Mouse (Mus musculus) heart, postnatal 0 days (tissue): ENCODE results near the gene Dusp16. TPM values are rescaled to one million over a fixed set of nuclear protein-coding genes. Genes with fewer than 3 reads are reported as not detected.

Experiments
- ATAC-seq: fragments of 200-750 bp; cut with Nextera tagmentation; 2 replicates; pipeline ENCODE4 v1.8.0; 2017; ENCODE audit warnings: low read depth, moderate number of reproducible peaks, moderate library complexity; ENCODE audit not compliant: insufficient read depth
- DNase-seq: peaks from one replicate; pipeline ENCODE4 v3.0.0-alpha.2; 2016; ENCODE audit warnings: low spot score
- H3K27ac ChIP-seq: fragments of 300-500 bp; sonication (generic); 2 replicates; pipeline ENCODE4 v1.5.1; 2014; ENCODE audit warnings: low read depth, mild to moderate bottlenecking
- H3K27me3 ChIP-seq: fragments of 300-500 bp; sonication (generic); 2 replicates; pipeline ENCODE4 v1.6.1; 2014; ENCODE audit warnings: low read length, mixed read lengths; ENCODE audit not compliant: control insufficient read depth, insufficient read depth
- H3K36me3 ChIP-seq: fragments of 300-500 bp; sonication (generic); replicated peaks from 2 replicates; pipeline ENCODE4 v1.6.1; 2014; ENCODE audit warnings: low read length, mixed read lengths; ENCODE audit not compliant: control insufficient read depth, insufficient read depth
- H3K4me1 ChIP-seq: fragments of 300-500 bp; sonication (generic); 2 replicates; pipeline ENCODE4 v1.6.1; 2014; ENCODE audit warnings: antibody characterized with exemption; ENCODE audit not compliant: control insufficient read depth, insufficient read depth
- H3K4me2 ChIP-seq: fragments of 300-500 bp; sonication (generic); 2 replicates; pipeline ENCODE4 v1.6.1; 2014; ENCODE audit warnings: low read depth, mild to moderate bottlenecking, low read length, moderate library complexity
- H3K4me3 ChIP-seq: fragments of 300-500 bp; sonication (generic); 2 replicates; pipeline ENCODE4 v1.5.1; 2014; ENCODE audit warnings: low read depth, low read length
- H3K9ac ChIP-seq: fragments of 300-500 bp; sonication (generic); replicated peaks from 2 replicates; pipeline ENCODE4 v1.6.1; 2014; ENCODE audit warnings: low read depth, low read length, mixed read lengths
- H3K9me3 ChIP-seq: fragments of 300-500 bp; sonication (generic); replicated peaks from 2 replicates; pipeline ENCODE4 v1.6.1; 2016; ENCODE audit warnings: low read length; ENCODE audit not compliant: control insufficient read depth
- CTCF ChIP-seq: IDR thresholded peaks from 2 replicates; pipeline ENCODE4 v1.5.1; 2016; ENCODE audit warnings: antibody characterized with exemption, control low read depth, low read depth
- EP300 ChIP-seq: IDR thresholded peaks from 2 replicates; pipeline ENCODE4 v1.6.1; 2016; ENCODE audit warnings: antibody characterized with exemption, low read depth
- WGBS: fragments of 180-500 bp; shearing (Covaris S2); extraction: QIAGEN DNeasy Blood & Tissue Kit; methylation state at CpG from one replicate; pipeline ENCODE4 v1.1.7; 2014; 5-methylcytosine and 5-hydroxymethylcytosine counted together
- polyA plus RNA-seq: library from polyadenylated mRNA; unstranded; fragments of >200 nt; fragmentation: Nextera tagmentation; extraction: Ambion mirVana; gene quantifications from 2 replicates; pipeline ENCODE4 v1.2.1, GENCODE M21; 2015
- total RNA-seq: library from RNA; depleted of rRNA; stranded (reverse); fragments of >200 nt; gene quantifications from 2 replicates; pipeline ENCODE4 v1.2.3, GENCODE M21; 2014; ENCODE audit warnings: low replicate concordance

Gene Dusp16
- total and polyA plus RNA-seq, 2 experiments from 2014 or later: 9.6 to 29.2 TPM

GRCm38 (mm10) chr6:134696146-134696545 is 96.3 kb downstream of the Dusp16 start:
- no peak overlapping the region for H3K27ac ChIP-seq
- no peak for ATAC-seq
- H3K9me3 ChIP-seq: no peaks in the 10 kb centered on the region
- TF ChIP-seq EP300: no peak
- no peak for TF ChIP-seq CTCF
- no peak overlapping the region for H3K9ac ChIP-seq
- WGBS: 55% methylated on average over 4 of the region's 4 CpGs
- no peak overlapping the region for H3K4me2 ChIP-seq
- no peak for DNase-seq
- no peak overlapping the region for H3K4me3 ChIP-seq
- no peaks in the 10 kb centered on the region for H3K36me3 ChIP-seq
- peaks cover 11% of the 10 kb centered on the region; the same call in 1 of the 2 replicates for H3K4me1 ChIP-seq
- no peaks in the 10 kb centered on the region for H3K27me3 ChIP-seq

- H3K27ac ChIP-seq: no peak overlapping the region
- no peak overlapping the region for H3K4me3 ChIP-seq
- DNase-seq (no peak), ATAC-seq (no peak)
- TF ChIP-seq EP300 (no peak), CTCF (no peak)
- WGBS: 89% methylated on average over 3 of the region's 3 CpGs
- no peaks in the 10 kb centered on the region for H3K36me3 ChIP-seq
- no peaks in the 10 kb centered on the region for H3K27me3 ChIP-seq
- H3K9ac ChIP-seq: no peak overlapping the region
- H3K4me1 ChIP-seq: peaks cover 11% of the 10 kb centered on the region; the same call in 1 of the 2 replicates
- no peaks in the 10 kb centered on the region for H3K9me3 ChIP-seq
- H3K4me2 ChIP-seq: no peak overlapping the region
Measured at GRCm38 (mm10) chr6:134695625-134696024, 96.8 kb downstream of the Dusp16 start.

GRCm38 (mm10) chr6:134694988-134695387 is 97.4 kb downstream of the Dusp16 start:
- ATAC-seq (no peak), DNase-seq (no peak)
- H3K4me1 ChIP-seq: peaks cover 11% of the 10 kb centered on the region; the same call in 1 of the 2 replicates
- no peak overlapping the region for H3K27ac ChIP-seq
- WGBS: 99% methylated on average over 3 of the region's 3 CpGs
- no peaks in the 10 kb centered on the region for H3K27me3 ChIP-seq
- TF ChIP-seq EP300: no peak
- no peak for TF ChIP-seq CTCF
- no peak overlapping the region for H3K4me3 ChIP-seq
- no peak overlapping the region for H3K4me2 ChIP-seq
- no peaks in the 10 kb centered on the region for H3K36me3 ChIP-seq
- no peak overlapping the region for H3K9ac ChIP-seq
- H3K9me3 ChIP-seq: no peaks in the 10 kb centered on the region

- WGBS: 64% methylated on average over 6 of the region's 6 CpGs
- H3K36me3 ChIP-seq: no peaks in the 10 kb centered on the region
- H3K9me3 ChIP-seq: no peaks in the 10 kb centered on the region
- H3K4me1 ChIP-seq: peaks cover 11% of the 10 kb centered on the region; the same call in 1 of the 2 replicates
- H3K9ac ChIP-seq: no peak overlapping the region
- TF ChIP-seq EP300: no peak
- H3K27ac ChIP-seq: no peak overlapping the region
- ATAC-seq: no peak
- DNase-seq: no peak
- H3K4me3 ChIP-seq: no peak overlapping the region
- no peaks in the 10 kb centered on the region for H3K27me3 ChIP-seq
- no peak overlapping the region for H3K4me2 ChIP-seq
Measured at GRCm38 (mm10) chr6:134694498-134694897, 97.9 kb downstream of the Dusp16 start.

- TF ChIP-seq CTCF: no peak
- TF ChIP-seq EP300: no peak
- Histone ChIP-seq H3K9me3 (no peaks in the 10 kb centered on the region), H3K36me3 (no peaks in the 10 kb centered on the region), H3K27me3 (no peaks in the 10 kb centered on the region), H3K4me2 (no peak overlapping the region), H3K9ac (no peak overlapping the region), H3K4me3 (no peak overlapping the region), H3K27ac (no peak overlapping the region), H3K4me1 (no peaks in the 10 kb centered on the region)
- WGBS: 87% methylated on average over 6 of the region's 6 CpGs
- no peak for DNase-seq
- no peak for ATAC-seq
Measured at GRCm38 (mm10) chr6:134685515-134685914, 106.9 kb downstream of the Dusp16 start.

GRCm38 (mm10) chr6:134685040-134685439 is 107.4 kb downstream of the Dusp16 start:
- no peaks in the 10 kb centered on the region for H3K9me3 ChIP-seq
- no peaks in the 10 kb centered on the region for H3K27me3 ChIP-seq
- no peak overlapping the region for H3K4me3 ChIP-seq
- no peak overlapping the region for H3K27ac ChIP-seq
- H3K36me3 ChIP-seq: no peaks in the 10 kb centered on the region
- WGBS: 57% methylated on average over 2 of the region's 2 CpGs
- no peaks in the 10 kb centered on the region for H3K4me1 ChIP-seq
- no peak for ATAC-seq
- no peak for TF ChIP-seq EP300
- H3K9ac ChIP-seq: no peak overlapping the region
- DNase-seq: no peak
- H3K4me2 ChIP-seq: no peak overlapping the region
